Mouse (Mus musculus) natural killer cell, adult 2 months (primary cell): Measurements from ENCODE around the gene Cmklr1.

Experiments used
- DNase-seq, 2 experiments: peaks; one replicate each; pipeline ENCODE4 v3.0.0; 2022; ENCODE audit warnings: low spot score in 2 of 2

Gene Cmklr1

DNA sequence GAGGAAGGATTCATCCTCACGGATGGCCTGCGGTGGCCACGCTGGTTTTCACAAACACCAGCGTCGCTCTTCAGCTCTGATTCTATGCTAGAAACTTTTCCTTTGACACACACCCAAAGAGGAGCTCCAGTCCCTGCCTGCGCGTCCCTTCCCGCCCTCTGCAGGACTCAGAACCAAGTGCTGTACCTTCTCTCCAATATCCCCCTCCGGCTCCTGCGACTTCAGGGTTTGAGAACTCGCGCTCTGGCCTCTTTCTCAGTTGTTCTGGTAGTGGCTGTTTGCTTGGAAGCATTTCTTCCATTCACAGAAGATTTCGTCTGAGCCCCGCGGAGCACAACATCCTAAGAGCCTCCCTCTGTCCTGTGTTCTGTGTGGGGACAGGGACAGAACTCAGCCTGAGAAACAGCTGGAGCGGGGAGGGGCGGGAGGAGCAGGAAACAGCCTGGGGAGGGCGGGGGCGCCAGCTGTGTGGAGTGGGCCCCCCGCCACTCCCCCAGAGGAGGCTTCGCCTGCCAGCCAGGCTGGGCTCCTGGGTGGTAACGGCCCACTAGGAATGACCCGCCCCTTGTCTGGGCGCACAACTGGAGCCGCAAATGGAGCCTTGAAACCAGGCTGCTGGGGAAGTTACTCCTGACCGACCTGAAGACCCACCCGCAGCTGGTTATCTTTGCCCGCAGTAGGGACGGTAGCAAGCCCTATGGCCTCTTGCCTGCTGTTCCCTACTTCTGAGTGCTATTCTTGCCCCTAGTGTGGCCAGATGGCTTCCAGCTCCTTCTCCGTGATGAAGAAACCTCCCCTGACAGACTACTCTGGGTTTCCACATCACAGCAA lies at the start of gene Cmklr1:
Gene Cmklr1, minus strand, starts transcription at position 392 of the 831 bp plus-strand sequence.
- no peak for DNase-seq

GRCm38 (mm10) chr5:113694415-113694814 lies 44.2 kb upstream of the Cmklr1 start:
- no peak for DNase-seq

- DNase-seq, result no peak
These were observed 43.8 kb upstream of the Cmklr1 start for GRCm38 (mm10) chr5:113694000-113694399.

- no peak for DNase-seq
These were observed 43.0 kb upstream of the Cmklr1 start for GRCm38 (mm10) chr5:113693196-113693755.

- DNase-seq, result no peak
These were observed 40.6 kb upstream of the Cmklr1 start for GRCm38 (mm10) chr5:113690866-113691265.

- DNase-seq, result no peak
These were observed 39.9 kb upstream of the Cmklr1 start for GRCm38 (mm10) chr5:113690069-113690548.

DNA sequence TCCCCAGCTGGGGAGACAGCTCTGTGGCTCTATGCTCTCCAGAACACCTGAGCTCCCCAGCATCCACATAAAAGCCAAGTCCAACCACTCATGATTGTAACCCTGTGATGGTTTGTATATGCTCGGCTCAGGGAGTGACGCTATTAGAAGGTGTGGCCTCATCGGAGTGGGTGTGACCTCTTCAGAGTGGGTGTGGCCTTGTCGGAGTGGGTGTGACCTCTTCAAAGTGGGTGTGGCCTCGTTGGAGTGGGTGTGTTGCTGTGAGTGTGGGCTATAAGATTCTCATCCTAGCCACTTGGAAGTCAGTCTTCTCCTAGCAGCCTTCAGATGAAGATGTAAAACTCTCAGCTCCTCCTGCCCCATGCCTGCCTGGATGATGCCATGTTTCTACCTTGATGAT lies 37.3 kb upstream of the Cmklr1 start:
- no peak for DNase-seq

GRCm38 (mm10) chr5:113685471-113685870 lies 35.2 kb upstream of the Cmklr1 start:
- DNase-seq, result no peak

DNA sequence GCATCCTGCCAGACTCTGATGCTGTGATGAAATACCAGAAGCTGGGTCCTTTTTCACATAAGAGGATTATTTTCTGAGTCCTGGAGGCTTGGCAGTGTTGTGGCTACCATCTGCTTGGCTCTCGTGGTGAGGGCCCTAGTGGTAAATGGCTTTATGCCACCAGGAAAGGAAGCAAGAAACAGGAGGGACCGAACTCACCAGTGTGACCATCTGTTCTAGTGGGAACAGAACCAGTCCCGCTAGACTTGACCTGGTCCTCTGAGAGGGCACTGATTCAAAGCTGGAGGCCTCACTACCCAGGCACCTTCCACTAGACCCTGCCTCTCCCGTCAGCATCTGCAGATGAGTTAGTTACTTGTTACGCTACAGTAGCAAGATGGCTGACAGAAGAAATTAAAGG lies 33.0 kb upstream of the Cmklr1 start:
- no peak for DNase-seq

- no peak for DNase-seq
These were observed 32.2 kb upstream of the Cmklr1 start for GRCm38 (mm10) chr5:113682472-113682871.

GRCm38 (mm10) chr5:113681219-113681618 lies 31.0 kb upstream of the Cmklr1 start:
- DNase-seq, result no peak

DNA sequence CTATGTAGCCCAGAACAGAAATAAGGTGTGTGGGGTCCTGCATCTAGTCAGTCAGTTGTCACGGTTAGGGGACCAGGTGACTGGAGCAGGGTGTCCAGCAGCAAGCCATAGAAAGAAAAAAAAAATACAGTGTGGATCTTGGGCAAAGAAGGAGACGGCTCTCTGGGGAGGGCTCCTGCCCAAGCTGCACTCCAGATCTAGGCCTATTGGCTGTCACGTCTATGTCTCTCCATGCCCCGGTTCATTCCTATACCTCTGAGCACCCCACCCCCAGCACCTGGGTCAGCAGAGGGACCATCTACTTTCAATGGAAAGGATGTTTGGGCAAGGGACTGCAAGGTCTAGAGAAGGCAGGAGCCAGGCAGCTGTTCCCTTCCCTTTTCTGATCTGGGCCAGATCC lies 29.3 kb upstream of the Cmklr1 start:
- no peak for DNase-seq

DNA sequence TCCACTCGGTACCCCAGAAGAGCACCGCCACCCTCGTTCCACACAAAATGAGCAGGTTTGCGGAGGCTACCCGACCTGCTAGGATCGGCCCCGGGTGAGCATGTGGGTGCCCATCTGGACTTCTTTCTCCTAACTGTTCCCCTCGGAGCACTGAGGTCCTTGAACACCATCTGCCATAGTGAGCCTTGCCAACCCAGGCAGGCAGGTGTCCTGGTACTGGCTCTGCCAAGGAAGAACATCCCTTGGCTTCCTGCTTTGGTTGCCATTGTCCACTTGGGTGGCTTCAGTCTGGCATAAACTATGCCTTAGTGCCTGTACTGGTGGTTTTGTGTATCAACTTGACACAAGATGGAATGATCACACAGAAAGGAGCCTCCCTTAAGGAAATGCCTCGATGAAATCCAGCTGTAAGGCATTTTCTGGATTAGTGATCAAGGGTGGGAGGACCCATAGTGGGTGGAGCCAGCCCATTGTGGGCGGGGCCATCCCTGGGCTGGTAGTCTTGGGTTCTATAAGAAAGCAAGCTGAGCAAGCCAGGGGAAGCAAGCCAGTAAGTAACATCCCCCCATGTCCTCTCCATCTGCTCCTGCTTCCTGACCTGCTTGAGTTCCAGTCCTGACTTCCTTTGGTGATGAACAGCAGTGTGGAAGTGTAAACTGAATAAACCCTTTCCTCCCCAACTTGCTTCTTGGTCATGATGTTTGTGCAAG lies 28.7 kb upstream of the Cmklr1 start:
- no peak for DNase-seq

GRCm38 (mm10) chr5:113677541-113677940 lies 27.3 kb upstream of the Cmklr1 start:
- DNase-seq, result no peak

- DNase-seq, result no peak
These were observed 24.6 kb upstream of the Cmklr1 start for GRCm38 (mm10) chr5:113674851-113675250.

DNA sequence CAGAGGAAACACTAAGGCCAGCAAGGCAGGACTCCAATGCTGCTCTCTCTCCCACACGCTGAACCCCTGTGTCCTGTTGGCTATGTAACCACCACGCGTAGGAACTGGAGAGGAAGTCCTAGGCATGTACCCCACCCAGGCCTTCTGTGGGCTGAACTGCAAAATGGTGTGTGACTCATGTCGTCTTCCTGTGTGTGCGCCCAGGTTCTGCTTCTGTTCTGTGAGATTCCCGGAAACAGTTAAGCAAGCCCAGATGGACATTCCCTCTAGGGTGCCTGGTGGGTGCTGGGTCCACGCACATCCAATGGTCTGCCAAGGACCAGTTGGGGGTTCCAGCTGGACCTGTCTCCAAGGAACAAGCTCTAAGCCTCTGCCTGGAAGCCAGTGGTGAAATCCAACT lies 22.2 kb upstream of the Cmklr1 start:
- peak; percentile 46 to 70 for DNase-seq

DNA sequence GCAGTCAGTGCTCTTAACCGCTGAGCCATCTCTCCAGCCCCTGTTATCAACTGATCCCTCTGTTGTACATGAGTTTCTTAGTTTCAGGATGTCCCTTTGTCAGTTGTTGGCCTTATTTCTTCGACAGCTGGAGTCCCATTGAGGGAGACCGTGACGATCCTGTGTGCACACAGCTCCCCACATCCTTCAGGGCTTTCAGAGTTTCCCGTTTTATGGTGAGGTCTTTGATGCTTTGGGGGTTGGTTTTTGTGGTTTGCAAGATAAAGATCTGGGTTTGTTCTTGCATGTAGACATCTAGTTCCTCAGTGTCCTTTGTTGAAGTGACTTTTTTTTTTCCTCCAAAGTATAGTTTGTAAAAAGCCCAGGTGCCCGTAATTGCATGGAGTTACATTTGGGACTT lies 20.4 kb upstream of the Cmklr1 start:
- DNase-seq, result peak; percentile 48 to 70

DNA sequence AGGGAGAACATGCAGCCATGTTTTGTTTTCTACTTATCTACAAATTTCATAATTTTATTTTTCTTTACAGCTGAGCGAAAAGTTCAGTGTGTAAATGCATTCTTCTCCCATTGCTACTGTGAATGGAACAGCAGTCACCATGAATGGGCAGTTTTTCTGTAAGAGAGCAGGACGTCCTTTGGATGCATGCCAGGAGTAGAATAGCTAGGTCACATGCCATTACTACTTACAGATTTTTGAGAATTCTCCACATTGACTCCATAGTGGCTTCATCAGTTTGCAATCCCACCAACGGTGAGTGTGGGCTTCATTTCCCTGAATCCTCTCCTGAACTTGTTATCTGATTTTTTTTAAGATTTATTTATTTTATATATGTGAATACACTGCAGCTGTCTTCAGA lies 19.9 kb upstream of the Cmklr1 start:
- no peak for DNase-seq

DNA sequence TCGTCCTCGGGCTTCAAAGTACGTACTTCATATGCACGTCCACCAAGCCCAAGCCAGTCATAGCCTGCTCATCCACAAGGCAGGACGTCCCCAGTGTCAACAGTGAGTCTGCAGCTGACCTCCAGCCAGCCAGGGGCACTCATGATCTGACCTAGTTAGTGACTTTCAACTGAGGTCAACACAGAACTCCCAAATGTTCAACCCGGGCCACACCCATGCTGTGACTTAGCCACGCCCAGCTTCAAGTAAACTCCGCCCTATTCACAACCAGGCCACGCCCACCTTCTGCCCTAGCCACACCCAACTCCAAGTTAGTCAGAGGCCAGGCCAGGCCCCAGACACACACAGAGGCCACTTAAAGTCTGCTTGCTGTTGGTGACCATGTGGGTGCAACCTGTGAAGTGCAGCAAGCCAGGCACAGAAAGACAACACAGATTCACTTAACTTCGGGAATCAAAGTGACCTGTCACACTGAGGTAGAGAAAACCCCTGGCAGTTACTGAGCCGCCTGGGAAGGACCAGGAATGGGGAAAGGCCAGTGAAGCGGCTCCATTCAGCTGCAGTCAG lies 14.5 kb upstream of the Cmklr1 start:
- no peak for DNase-seq

DNA sequence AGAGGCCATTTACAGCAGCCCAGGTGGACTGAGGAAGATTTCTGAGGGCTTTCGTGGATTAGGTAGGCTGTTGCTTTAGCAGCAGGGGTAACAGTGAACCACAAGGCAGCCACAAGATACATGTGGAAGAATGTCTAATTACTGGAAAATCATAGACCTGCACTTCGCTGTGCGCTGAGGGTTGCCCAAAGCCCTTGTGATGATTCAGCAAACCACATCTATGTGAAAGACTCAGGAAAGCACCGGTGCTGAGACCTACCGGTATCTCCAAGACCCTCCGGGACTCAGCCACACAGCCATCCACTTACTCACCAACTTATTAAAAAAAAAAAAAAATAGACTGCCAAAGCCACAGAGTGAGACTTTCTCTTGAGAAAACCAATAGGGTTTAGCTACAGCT lies 13.9 kb upstream of the Cmklr1 start:
- DNase-seq, result no peak

DNA sequence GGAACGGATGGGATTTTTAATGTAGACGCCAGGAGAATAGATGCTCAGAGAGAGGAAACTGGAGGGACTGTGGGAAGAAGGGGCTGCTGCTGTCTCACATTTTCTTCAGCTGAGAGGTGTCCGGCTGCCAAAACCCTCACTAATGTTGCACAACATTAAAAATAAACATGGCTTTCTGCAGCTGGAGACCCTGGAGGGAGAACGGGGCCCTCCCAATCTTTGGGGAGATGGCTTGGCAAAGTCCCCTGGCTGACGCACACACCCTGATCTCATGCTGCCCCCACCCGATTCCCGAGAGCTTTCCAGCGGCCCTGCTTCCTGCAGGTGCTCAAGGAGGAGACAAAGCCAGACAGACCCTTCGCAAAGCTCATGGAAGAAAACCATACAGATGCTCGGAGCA lies 10.6 kb upstream of the Cmklr1 start:
- DNase-seq, result no peak

- no peak for DNase-seq
These were observed 4.6 kb upstream of the Cmklr1 start for GRCm38 (mm10) chr5:113654821-113655220.
